Mouse (Mus musculus): ENCODE results near the gene Gm9837.

The Gm9837 gene

GRCm38 (mm10) chr11:53486351-53486750, 16.1 kb upstream of the Gm9837 start:
- DNase-seq: no peak

GRCm38 (mm10) chr11:53485719-53486118, 15.4 kb upstream of the Gm9837 start:
- DNase-seq: peak; percentile 39

- peak; percentile 82 for DNase-seq
These were observed 13.0 kb upstream of the Gm9837 start for GRCm38 (mm10) chr11:53483159-53483891.

- peak; percentile 57 for DNase-seq
These were observed 10.9 kb upstream of the Gm9837 start for GRCm38 (mm10) chr11:53481088-53481730.

GRCm38 (mm10) chr11:53479783-53480301, 9.6 kb upstream of the Gm9837 start, which contains the start of the genes Gm9945 and Sowaha:
Gene Gm9945 (plus strand): TSS chr11:53480166.
Gene Sowaha (minus strand): TSS chr11:53480274.
- peak; percentile 82 for DNase-seq

- peak; percentile 42 for DNase-seq
These were observed 9.0 kb upstream of the Gm9837 start for GRCm38 (mm10) chr11:53479171-53479782.

GRCm38 (mm10) chr11:53478383-53479170, 8.3 kb upstream of the Gm9837 start:
- peak; percentile 48 for DNase-seq

GRCm38 (mm10) chr11:53477833-53478232, 7.6 kb upstream of the Gm9837 start:
- no peak for DNase-seq

- DNase-seq: no peak
These were observed 5.3 kb upstream of the Gm9837 start for GRCm38 (mm10) chr11:53475620-53476019.

- DNase-seq: no peak
These were observed 2.4 kb upstream of the Gm9837 start for GRCm38 (mm10) chr11:53472709-53473108.

- DNase-seq: no peak
These were observed 848 bp downstream of the Gm9837 start for GRCm38 (mm10) chr11:53469294-53469967.

GRCm38 (mm10) chr11:53466231-53466971, 3.9 kb downstream of the Gm9837 start:
- peak; percentile 81 for DNase-seq

- peak; percentile 14 for DNase-seq
These were observed 6.5 kb downstream of the Gm9837 start for GRCm38 (mm10) chr11:53463551-53464424.

- DNase-seq: peak; percentile 49
These were observed 8.6 kb downstream of the Gm9837 start for GRCm38 (mm10) chr11:53461727-53462126.

- no peak for DNase-seq
These were observed 10.1 kb downstream of the Gm9837 start for GRCm38 (mm10) chr11:53460192-53460591.

GRCm38 (mm10) chr11:53458996-53459395, 11.3 kb downstream of the Gm9837 start:
- no peak for DNase-seq

- peak; percentile 16 for DNase-seq
These were observed 12.8 kb downstream of the Gm9837 start for GRCm38 (mm10) chr11:53457372-53457954.

- peak; percentile 65 for DNase-seq
These were observed 13.6 kb downstream of the Gm9837 start, which contains the start of the genes Gm10447 and Shroom1 for GRCm38 (mm10) chr11:53456474-53457371. Gene Gm10447 (minus strand): TSS chr11:53457110. Gene Shroom1 (plus strand): TSS chr11:53457205.

- no peak for DNase-seq
These were observed 17.2 kb downstream of the Gm9837 start for GRCm38 (mm10) chr11:53453031-53453430.
